Mouse (Mus musculus): Measurements from ENCODE around the gene Atp5g3.
A peak's percentile ranks its signal among the peaks of the same experiment; 100 is the strongest.
"Not testable (repeated sequence)": the region's sequence is repeated elsewhere in the genome, so short reads cannot be mapped to it uniquely, and the experiment has no call there.

Atp5g3 gene

DNA sequence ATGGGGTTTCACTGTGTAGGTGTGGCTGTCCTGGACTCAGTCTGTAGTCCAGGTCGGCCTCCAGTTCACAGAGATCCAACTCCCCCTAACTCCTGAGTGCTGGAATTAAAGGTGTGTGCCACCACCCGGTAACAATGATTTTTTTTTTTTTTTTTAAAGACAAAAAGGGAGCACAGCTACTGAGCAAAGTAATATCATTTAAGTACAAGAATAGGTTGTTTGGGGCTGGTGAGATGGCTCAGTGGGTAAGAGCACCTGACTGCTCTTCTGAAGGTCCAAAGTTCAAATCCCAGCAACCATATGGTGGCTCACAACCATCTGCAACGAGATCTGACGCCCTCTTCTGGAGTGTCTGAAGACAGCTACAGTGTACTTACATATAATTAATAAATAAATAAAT lies 14.2 kb downstream of the Atp5g3 start:
- DNase-seq (ENCODE audit: low read depth, low spot score): not testable (repeated sequence)

DNA sequence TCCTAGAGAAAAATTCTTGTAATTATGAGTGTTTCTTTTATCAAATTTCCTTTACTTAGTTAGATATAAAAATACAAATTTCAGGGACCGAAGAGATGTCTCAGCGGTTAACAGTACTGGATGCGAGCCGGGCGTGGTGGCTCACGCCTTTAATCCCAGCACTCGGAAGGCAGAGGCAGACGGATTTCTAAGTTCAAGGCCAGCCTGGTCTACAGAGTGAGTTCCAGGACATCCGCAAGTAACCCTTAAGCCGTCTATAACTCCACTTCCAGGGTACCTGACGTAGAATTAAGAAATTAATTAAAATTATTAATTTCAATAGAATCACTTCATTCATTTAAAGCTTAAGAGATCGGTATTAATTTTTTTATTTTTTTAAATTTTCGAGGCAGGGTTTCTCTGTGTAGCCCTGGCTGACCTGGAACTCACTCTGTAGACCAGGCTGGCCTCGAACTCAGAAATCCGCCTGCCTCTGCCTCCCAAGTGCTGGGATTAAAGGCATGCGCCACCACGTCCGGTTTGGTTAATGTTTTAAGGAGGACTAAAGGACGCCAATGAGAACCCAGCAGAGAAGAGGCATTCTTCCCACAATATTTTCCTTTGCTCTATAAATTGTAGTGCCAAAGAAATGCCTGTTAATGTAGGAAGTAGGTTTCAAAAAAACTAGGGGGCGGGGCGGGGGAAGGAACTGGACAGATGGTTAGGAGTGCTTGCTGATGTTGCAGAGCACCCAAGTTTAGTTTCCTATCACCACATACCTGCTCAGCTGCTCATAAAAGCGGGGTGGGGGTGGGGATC lies 17.5 kb downstream of the Atp5g3 start:
- DNase-seq (ENCODE audit: low read depth, low spot score): peak; percentile 38

- peak; percentile 99 for DNase-seq (ENCODE audit: low read depth, low spot score)
Observed at GRCm38 (mm10) chr2:73892464-73893296, 18.4 kb downstream of the Atp5g3 start, which contains the start of gene Atf2. Gene Atf2, minus strand, starts transcription at chr2:73892639.

DNA sequence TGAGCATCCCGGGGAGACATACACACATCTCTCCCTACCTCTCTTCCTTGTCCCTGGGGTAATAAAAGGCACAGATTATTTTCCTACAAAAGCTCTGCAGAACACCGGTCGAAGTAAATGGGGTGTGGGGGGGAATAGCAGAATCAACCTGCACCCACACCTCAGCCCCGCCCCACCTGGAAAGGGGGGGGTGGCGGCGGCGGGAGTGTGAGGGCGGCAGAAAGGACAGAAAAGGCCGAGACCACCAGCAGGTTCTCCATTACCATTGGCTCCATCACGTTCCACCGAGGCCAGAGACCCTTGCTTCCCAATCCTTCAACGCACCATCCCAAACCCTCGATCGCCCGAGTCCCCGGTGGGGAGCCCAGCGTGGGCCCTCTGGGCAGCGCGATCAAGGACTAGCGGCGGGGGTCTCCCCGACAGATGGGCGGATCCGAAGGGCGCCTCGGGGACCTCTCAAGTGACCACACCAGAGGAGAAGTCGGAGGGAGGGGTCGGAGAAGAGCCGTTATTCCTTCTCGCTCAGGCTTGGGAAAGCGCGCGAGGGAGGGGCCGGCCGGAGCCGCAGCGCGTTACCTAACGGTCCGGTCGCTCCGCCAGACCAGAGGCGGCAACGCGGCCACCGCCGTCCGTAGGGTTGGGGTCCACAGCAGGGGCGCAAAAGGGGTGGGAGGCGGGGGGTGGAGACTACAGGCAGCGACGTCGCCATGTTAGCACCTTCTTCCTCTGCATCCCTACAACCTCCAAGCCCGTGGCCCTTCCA lies 19.2 kb downstream of the Atp5g3 start:
- DNase-seq (ENCODE audit: low read depth, low spot score): peak; percentile 47

DNA sequence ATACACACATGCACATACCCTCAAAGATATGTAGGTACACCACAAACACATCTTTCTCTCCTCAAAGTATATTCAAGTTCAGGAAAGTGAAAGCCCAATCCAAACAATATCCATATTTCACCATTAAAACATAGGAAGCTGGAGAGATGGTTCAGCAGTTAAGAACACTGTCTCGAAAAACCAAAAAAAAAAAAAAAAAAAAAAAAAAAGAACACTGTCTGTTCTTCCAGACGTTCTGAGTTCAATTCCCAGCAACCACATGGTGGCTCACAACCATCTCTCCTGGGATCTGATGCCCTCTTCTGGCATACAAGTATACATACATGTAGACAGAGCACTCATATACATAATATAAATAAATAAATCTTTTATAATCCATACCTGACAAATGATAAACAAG lies 25.1 kb downstream of the Atp5g3 start:
- peak; percentile 37 for DNase-seq (ENCODE audit: low read depth, low spot score)

DNA sequence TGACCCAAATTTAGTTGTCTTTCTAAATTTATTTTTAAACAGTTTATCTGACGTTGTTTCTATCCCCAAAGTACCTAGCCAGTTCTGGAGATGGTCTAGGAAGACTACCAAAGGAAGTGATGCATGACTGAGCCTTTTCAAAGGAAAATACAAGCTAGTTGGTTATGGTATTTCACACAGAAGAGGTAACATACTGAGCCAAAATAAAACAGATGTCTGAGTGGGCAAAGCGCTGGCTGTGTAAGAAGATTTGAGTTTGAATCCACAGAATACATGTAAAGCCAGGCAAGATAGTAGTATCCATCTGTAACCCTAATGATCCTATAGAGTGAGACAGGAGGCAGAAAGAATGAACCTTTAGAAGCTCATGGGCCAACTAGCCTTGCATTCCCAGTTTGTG lies 33.2 kb downstream of the Atp5g3 start:
- DNase-seq (ENCODE audit: low read depth, low spot score): no peak

DNA sequence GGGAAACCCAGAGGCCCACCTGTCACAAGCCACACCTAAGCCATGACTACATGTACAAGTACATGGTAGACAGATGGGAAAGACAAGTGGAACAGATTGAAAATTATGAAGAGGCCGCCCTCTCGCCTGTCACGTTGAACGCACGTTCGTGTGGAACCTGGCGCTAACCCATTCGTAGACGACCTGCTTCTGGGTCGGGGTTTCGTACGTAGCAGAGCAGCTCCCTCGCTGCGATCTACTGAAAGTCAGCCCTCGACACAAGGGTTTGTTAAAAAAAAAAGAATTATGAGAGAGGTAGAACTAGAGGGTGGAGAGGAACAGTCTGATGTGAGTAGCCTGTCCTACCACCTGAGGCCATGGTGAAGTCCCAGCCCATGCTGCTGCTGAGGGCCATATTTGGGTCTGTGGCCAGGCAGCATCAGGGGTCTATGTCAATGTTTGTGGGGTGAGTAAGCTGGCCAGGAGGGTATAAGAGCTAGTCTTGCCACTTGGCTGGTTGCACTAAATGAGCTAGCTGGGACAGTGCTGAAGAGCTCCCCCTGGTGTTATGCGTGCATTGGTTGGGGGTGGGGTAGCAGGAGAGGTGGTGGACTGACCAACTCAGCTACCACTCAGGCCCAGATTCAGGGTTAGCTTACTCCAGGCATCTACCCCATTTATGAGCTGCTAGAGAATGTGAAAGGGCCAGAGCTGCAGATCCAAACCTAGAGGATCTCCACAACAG lies 43.2 kb downstream of the Atp5g3 start:
- peak; percentile 79 for DNase-seq (ENCODE audit: low read depth, low spot score)

- DNase-seq (ENCODE audit: low read depth, low spot score): peak; percentile 82
Observed at GRCm38 (mm10) chr2:73860046-73860624, 51.0 kb downstream of the Atp5g3 start.
